Mouse (Mus musculus) ES-E14 (cell line): ENCODE results near the gene Mark2. TPM values are rescaled to one million over a fixed set of nuclear protein-coding genes. Genes with fewer than 3 reads are reported as not detected.

Experiments used
- DNase-seq: peaks from one replicate; pipeline ENCODE4 v3.0.0-alpha.2; 2013; ENCODE audit warnings: low read depth, low spot score
- H3K27ac ChIP-seq: 2 replicates; pipeline ENCODE4 v1.5.1; 2012; ENCODE audit warnings: low read depth, mild to moderate bottlenecking, low read length, moderate library complexity, mixed read lengths; ENCODE audit not compliant: poor library complexity, insufficient read depth, severe bottlenecking
- H3K36me3 ChIP-seq: 2 replicates; pipeline ENCODE4 v1.6.1; 2012; ENCODE audit warnings: mild to moderate bottlenecking, low read length, moderate library complexity, mixed read lengths; ENCODE audit not compliant: control insufficient read depth, poor library complexity, insufficient read depth, severe bottlenecking
- H3K4me1 ChIP-seq, 2 experiments: fragments of 150-350 bp in 1 of 2; sonication (generic) in 1 of 2; 2 replicates each; pipeline ENCODE4 v1.6.1; 2012; ENCODE audit warnings: low read length in 2 of 2, mild to moderate bottlenecking in 1 of 2, mixed read lengths in 1 of 2; ENCODE audit not compliant: control insufficient read depth in 2 of 2, insufficient read depth in 2 of 2, poor library complexity in 1 of 2
- H3K4me3 ChIP-seq, 2 experiments: fragments of 150-350 bp in 1 of 2; sonication (generic) in 1 of 2; 2 replicates each; pipeline ENCODE4 v1.5.1; 2012; ENCODE audit warnings: low read length in 2 of 2, low read depth in 1 of 2, mild to moderate bottlenecking in 1 of 2, mixed read lengths in 1 of 2; ENCODE audit not compliant: insufficient read depth in 1 of 2, poor library complexity in 1 of 2, severe bottlenecking in 1 of 2
- H3K9ac ChIP-seq: 2 replicates; pipeline ENCODE4 v1.6.1; 2012; ENCODE audit warnings: low read depth, mild to moderate bottlenecking, low read length, mixed read lengths; ENCODE audit not compliant: poor library complexity, insufficient read depth, severe bottlenecking
- H3K9me3 ChIP-seq: fragments of 150-350 bp; sonication (generic); 2 replicates; pipeline ENCODE4 v1.6.1; 2012; ENCODE audit warnings: low read depth, mild to moderate bottlenecking, low read length; ENCODE audit not compliant: control insufficient read depth, insufficient read depth
- CHD2 ChIP-seq: IDR thresholded peaks from 2 replicates; pipeline ENCODE4 v1.6.1; 2014; ENCODE audit warnings: mild to moderate bottlenecking, low read depth, low read length, inconsistent platforms
- HCFC1 ChIP-seq: IDR thresholded peaks from 2 replicates; pipeline ENCODE4 v1.6.1; 2012; ENCODE audit warnings: low read length, inconsistent platforms, borderline replicate concordance; ENCODE audit not compliant: insufficient read depth
- MAFK ChIP-seq: IDR thresholded peaks from 2 replicates; pipeline ENCODE4 v1.6.1; 2014; ENCODE audit warnings: mild to moderate bottlenecking, low read depth, low read length, inconsistent platforms; ENCODE audit not compliant: insufficient read depth
- ZC3H11A ChIP-seq: IDR thresholded peaks from 2 replicates; pipeline ENCODE4 v1.6.1; 2012; ENCODE audit warnings: low read depth, mild to moderate bottlenecking, inconsistent platforms, low read length, borderline replicate concordance
- ZNF384 ChIP-seq: IDR thresholded peaks from 2 replicates; pipeline ENCODE4 v1.6.1; 2012; ENCODE audit warnings: low read depth, low read length, inconsistent platforms
- in situ Hi-C, 2 experiments: fragments of 600-800 bp; cut with MboI; formaldehyde crosslinking; loops; one replicate each; pipeline ENCODE4 v1.15.1; 2025; ENCODE audit warnings: low sequenced_read_pairs in 2 of 2, inconsistent platforms in 1 of 2; ENCODE audit not compliant: unreplicated experiment in 2 of 2
- total RNA-seq: library from RNA; depleted of rRNA; stranded (reverse); fragments of 300-350 nt; gene quantifications from 2 replicates; pipeline ENCODE4 v1.2.3, GENCODE M21; 2012

The Mark2 gene
- total RNA-seq, 1 experiment = 44.0 TPM

- H3K9ac ChIP-seq = 0 out of 2 replicates have a peak overlapping the region, but pooled peaks have one; percentile 63
- H3K4me1 ChIP-seq = peaks cover 0 to 15% of the 10 kb centered on the region in 2 experiments; a peak in 3 of 4 replicates
- H3K27ac ChIP-seq = no peak overlapping the region
- H3K36me3 ChIP-seq = peaks cover 4% of the 10 kb centered on the region; the same call in 1 of the 2 replicates
- no peaks in the 10 kb centered on the region for H3K9me3 ChIP-seq
- TF ChIP-seq HCFC1 = no peak
- no peak for TF ChIP-seq MAFK
- TF ChIP-seq ZNF384 = no peak
- H3K4me3 ChIP-seq = no peak overlapping the region
- no peak for DNase-seq
- in situ Hi-C loops = no loop called here
These were observed 45.7 kb downstream of the Mark2 start for GRCm38 (mm10) chr19:7295959-7296358.

- Histone ChIP-seq H3K4me1 (peaks cover 0 to 15% of the 10 kb centered on the region in 2 experiments; a peak in 3 of 4 replicates), H3K9me3 (no peaks in the 10 kb centered on the region), H3K27ac (no peak overlapping the region), H3K4me3 (peak overlapping the region; percentile 29 to 63), H3K36me3 (peaks cover 10% of the 10 kb centered on the region; the same call in 1 of the 2 replicates), H3K9ac (peak overlapping the region; percentile 63)
- in situ Hi-C loops = no loop called here
- TF ChIP-seq MAFK (no peak), HCFC1 (no peak), CHD2 (no peak), ZC3H11A (no peak), ZNF384 (no peak)
- DNase-seq = peak; percentile 40
These were observed 46.5 kb downstream of the Mark2 start for GRCm38 (mm10) chr19:7295071-7295658.

- TF ChIP-seq CHD2 = no peak
- no peak for TF ChIP-seq HCFC1
- no peak for TF ChIP-seq ZC3H11A
- TF ChIP-seq MAFK = no peak
- no peak for TF ChIP-seq ZNF384
- DNase-seq = no peak
- in situ Hi-C loops = no loop called here
- H3K4me1 ChIP-seq = peaks cover 0 to 15% of the 10 kb centered on the region in 2 experiments; a peak in 3 of 4 replicates
- H3K27ac ChIP-seq = no peak overlapping the region
- no peak overlapping the region for H3K9ac ChIP-seq
- H3K9me3 ChIP-seq = no peaks in the 10 kb centered on the region
- H3K4me3 ChIP-seq = no peak overlapping the region
- H3K36me3 ChIP-seq = peaks cover 8% of the 10 kb centered on the region; the same call in 1 of the 2 replicates
These were observed 47.4 kb downstream of the Mark2 start for GRCm38 (mm10) chr19:7294098-7294876.

- no peaks in the 10 kb centered on the region for H3K9me3 ChIP-seq
- TF ChIP-seq ZC3H11A (no peak), HCFC1 (no peak), CHD2 (no peak), ZNF384 (no peak), MAFK (no peak)
- peaks cover 0 to 15% of the 10 kb centered on the region in 2 experiments; a peak in 3 of 4 replicates for H3K4me1 ChIP-seq
- peaks cover 10% of the 10 kb centered on the region for H3K36me3 ChIP-seq
- no peak overlapping the region for H3K9ac ChIP-seq
- DNase-seq = no peak
- in situ Hi-C loops = no loop called here
- H3K4me3 ChIP-seq = no peak overlapping the region
- H3K27ac ChIP-seq = no peak overlapping the region
These were observed 49.5 kb downstream of the Mark2 start for GRCm38 (mm10) chr19:7291958-7292709.
